Mouse (Mus musculus): ENCODE data around the gene Pard3.

DNA sequence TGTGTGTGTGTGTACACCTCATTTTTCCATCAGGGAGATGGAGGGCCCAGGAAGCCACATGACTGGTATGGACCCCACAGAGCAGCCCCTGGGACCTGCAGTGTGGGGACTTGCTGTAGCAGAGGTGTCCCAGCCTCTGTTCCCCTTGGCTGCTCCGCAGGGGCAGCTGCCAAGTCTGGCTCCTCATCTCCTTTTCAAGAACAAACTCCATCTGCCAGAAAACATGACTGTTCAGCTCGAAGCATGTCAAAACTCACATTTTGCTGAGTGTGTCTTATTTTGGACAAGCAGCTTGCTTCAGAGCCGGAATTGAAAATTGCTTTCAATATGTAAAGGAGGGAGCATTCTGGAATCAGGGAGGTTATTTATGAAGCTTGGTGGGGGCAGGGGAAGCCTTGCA lies 471.1 kb downstream of the Pard3 start:
- no peak for TF ChIP-seq CTCF (IDR thresholded peaks at IDR 0.05; ENCODE audit: borderline replicate concordance, insufficient read depth, low read depth, low read length)
- no peak for TF ChIP-seq POLR2A (IDR thresholded peaks at IDR 0.05; ENCODE audit: borderline replicate concordance, insufficient read depth, low read length)

Measured in cerebellum, adult 2 months (tissue).